Mouse (Mus musculus): ENCODE data around the gene Cask. TPM values are rescaled to one million over a fixed set of nuclear protein-coding genes. Genes with fewer than 3 reads are reported as not detected.

The Cask gene
- polyA plus RNA-seq, 1 experiment from 2014 or later = 16.0 TPM

DNA sequence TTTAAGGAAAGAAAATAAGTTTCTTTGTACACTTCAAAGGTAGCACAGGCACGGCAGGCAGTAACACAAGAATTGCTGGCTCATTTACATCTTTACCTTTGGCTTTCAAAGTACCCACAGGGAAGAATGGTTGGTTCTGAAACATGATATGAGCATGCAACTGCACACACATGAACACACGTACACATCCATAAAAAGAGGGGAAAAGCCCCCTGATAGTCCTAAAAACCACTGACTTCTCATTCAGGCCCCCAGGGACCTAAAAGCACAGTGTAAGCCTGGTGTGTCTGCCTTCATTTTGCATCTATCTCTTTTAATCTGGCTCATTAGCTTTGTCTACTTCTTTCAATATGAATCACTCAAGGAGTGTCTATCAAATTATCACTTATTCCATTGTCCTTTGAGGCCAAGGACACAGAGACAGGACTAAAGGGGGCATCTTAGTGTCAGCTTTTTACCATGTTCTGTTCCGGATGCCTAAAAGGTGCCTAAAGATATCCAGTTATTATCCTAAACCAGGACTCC, 192.5 kb downstream of the Cask start:
- Histone ChIP-seq H3K9me3 (ENCODE audit: low read depth, low read length) (no peaks in the 10 kb centered on the region), H3K36me3 (ENCODE audit: insufficient read depth) (no peaks in the 10 kb centered on the region), H3K4me3 (ENCODE audit: low read depth, low read length) (no peak overlapping the region), H3K9ac (no peak overlapping the region), H3K4me1 (ENCODE audit: insufficient read depth) (no peaks in the 10 kb centered on the region), H3K4me2 (no peak overlapping the region), H3K27ac (ENCODE audit: low read depth) (no peak overlapping the region), H3K27me3 (ENCODE audit: insufficient read depth, low read length) (no peaks in the 10 kb centered on the region)
- no peak for TF ChIP-seq CTCF (IDR thresholded peaks at IDR 0.05; ENCODE audit: low read depth)
- 78% methylated on average over 3 of the region's 3 CpGs for WGBS
- DNase-seq (no peak), ATAC-seq (ENCODE audit: insufficient read depth) (no peak)

GRCm38 (mm10) chrX:13656721-13657120, 194.4 kb downstream of the Cask start:
- Histone ChIP-seq H3K36me3 (ENCODE audit: insufficient read depth) (no peaks in the 10 kb centered on the region), H3K27me3 (ENCODE audit: insufficient read depth, low read length) (no peaks in the 10 kb centered on the region), H3K4me2 (no peak overlapping the region), H3K9me3 (ENCODE audit: low read depth, low read length) (no peaks in the 10 kb centered on the region), H3K9ac (no peak overlapping the region), H3K4me3 (ENCODE audit: low read depth, low read length) (no peak overlapping the region), H3K4me1 (ENCODE audit: insufficient read depth) (no peaks in the 10 kb centered on the region), H3K27ac (ENCODE audit: low read depth) (no peak overlapping the region)
- ATAC-seq (ENCODE audit: insufficient read depth) = no peak
- WGBS = 0% methylated on average over 1 of the region's 1 CpGs
- peak; percentile 79 for DNase-seq
- peak; percentile 66 for TF ChIP-seq CTCF (IDR thresholded peaks at IDR 0.05; ENCODE audit: low read depth)

DNA sequence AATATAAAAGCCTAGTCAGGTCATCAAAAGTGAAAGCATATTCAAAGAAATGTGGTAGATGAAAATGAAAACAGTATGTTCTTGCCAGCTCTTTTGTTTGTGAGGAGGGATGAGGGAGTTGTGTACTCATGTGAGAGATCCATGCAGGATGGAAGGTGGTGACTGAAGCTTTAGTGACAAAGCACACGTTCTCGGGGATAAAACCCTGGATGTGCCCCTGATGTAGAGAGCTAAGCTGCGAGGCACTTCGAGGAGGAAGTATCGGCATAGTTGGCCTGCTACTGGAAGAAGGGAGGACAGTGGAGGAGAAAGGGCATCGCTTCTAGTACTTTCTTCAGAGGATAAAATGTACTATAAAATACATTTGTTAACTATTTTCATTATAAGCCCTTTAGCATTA, 195.3 kb downstream of the Cask start:
- Histone ChIP-seq H3K4me2 (no peak overlapping the region), H3K27me3 (ENCODE audit: insufficient read depth, low read length) (no peaks in the 10 kb centered on the region), H3K4me1 (ENCODE audit: insufficient read depth) (no peaks in the 10 kb centered on the region), H3K4me3 (ENCODE audit: low read depth, low read length) (no peak overlapping the region), H3K9me3 (ENCODE audit: low read depth, low read length) (no peaks in the 10 kb centered on the region), H3K27ac (ENCODE audit: low read depth) (no peak overlapping the region), H3K9ac (no peak overlapping the region), H3K36me3 (ENCODE audit: insufficient read depth) (no peaks in the 10 kb centered on the region)
- TF ChIP-seq CTCF (IDR thresholded peaks at IDR 0.05; ENCODE audit: low read depth) = no peak
- ATAC-seq (ENCODE audit: insufficient read depth) (no peak), DNase-seq (no peak)
- WGBS = 74% methylated on average over 6 of the region's 6 CpGs

DNA sequence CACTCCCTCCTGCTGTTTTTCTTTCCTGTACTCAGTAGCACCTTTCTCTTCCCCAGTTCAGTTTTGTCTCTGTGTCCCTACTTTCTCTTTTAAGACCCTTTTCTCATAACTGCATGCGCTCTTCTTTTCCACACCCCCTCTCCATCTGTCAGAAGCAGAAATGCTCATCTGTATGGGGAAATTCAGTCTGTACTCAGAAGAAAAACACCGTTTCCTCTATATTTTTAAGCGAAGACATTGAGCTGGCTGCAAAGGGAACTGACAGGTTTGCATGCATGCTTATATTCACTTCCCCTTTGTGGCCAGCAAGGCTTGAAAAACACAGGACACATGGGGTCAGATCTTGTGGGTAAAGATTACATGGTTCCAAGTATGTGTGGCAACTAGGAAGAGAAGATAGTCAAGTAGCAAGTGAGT, 196.2 kb downstream of the Cask start:
- WGBS = 78% methylated on average over 3 of the region's 3 CpGs
- no peaks in the 10 kb centered on the region for H3K36me3 ChIP-seq (ENCODE audit: insufficient read depth)
- no peak for DNase-seq
- H3K27me3 ChIP-seq (ENCODE audit: insufficient read depth, low read length) = no peaks in the 10 kb centered on the region
- no peak overlapping the region for H3K27ac ChIP-seq (ENCODE audit: low read depth)
- H3K9ac ChIP-seq = no peak overlapping the region
- H3K9me3 ChIP-seq (ENCODE audit: low read depth, low read length) = no peaks in the 10 kb centered on the region
- no peak overlapping the region for H3K4me3 ChIP-seq (ENCODE audit: low read depth, low read length)
- ATAC-seq (ENCODE audit: insufficient read depth) = no peak
- no peak for TF ChIP-seq CTCF (IDR thresholded peaks at IDR 0.05; ENCODE audit: low read depth)
- no peak overlapping the region for H3K4me2 ChIP-seq
- no peaks in the 10 kb centered on the region for H3K4me1 ChIP-seq (ENCODE audit: insufficient read depth)

- TF ChIP-seq CTCF (IDR thresholded peaks at IDR 0.05; ENCODE audit: low read depth) = no peak
- Histone ChIP-seq H3K4me3 (ENCODE audit: low read depth, low read length) (no peak overlapping the region), H3K27ac (ENCODE audit: low read depth) (no peak overlapping the region), H3K4me1 (ENCODE audit: insufficient read depth) (no peaks in the 10 kb centered on the region), H3K4me2 (no peak overlapping the region), H3K27me3 (ENCODE audit: insufficient read depth, low read length) (no peaks in the 10 kb centered on the region), H3K9ac (no peak overlapping the region), H3K36me3 (ENCODE audit: insufficient read depth) (no peaks in the 10 kb centered on the region), H3K9me3 (ENCODE audit: low read depth, low read length) (no peaks in the 10 kb centered on the region)
- WGBS = 86% methylated on average over 1 of the region's 1 CpGs
- DNase-seq = no peak
- no peak for ATAC-seq (ENCODE audit: insufficient read depth)
Measured at GRCm38 (mm10) chrX:13652291-13652690, 198.9 kb downstream of the Cask start.

DNA sequence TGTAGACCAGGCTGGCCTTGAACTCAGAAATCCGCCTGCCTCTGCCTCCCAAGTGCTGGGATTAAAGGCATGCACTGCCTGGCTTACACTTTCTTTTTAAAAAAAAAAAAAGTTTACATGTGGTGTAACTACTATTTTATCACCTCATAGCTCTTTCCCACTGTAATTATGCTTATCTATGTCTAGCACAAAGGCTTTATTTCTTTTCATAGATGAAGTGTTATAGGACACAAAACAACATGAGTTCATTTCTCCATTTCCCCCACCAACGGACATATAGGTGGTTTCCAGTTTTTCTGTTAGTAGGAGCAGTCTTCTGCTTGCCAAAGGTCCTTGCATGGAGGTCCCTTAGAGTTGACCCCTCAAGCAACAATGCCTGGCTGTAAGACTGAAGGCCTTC, 199.3 kb downstream of the Cask start:
- Histone ChIP-seq H3K4me3 (ENCODE audit: low read depth, low read length) (no peak overlapping the region), H3K4me2 (no peak overlapping the region), H3K36me3 (ENCODE audit: insufficient read depth) (no peaks in the 10 kb centered on the region), H3K4me1 (ENCODE audit: insufficient read depth) (no peaks in the 10 kb centered on the region), H3K27me3 (ENCODE audit: insufficient read depth, low read length) (no peaks in the 10 kb centered on the region), H3K9ac (no peak overlapping the region), H3K9me3 (ENCODE audit: low read depth, low read length) (no peaks in the 10 kb centered on the region), H3K27ac (ENCODE audit: low read depth) (no peak overlapping the region)
- WGBS = 55% methylated on average over 2 of the region's 2 CpGs
- TF ChIP-seq CTCF (IDR thresholded peaks at IDR 0.05; ENCODE audit: low read depth) = no peak
- no peak for ATAC-seq (ENCODE audit: insufficient read depth)
- no peak for DNase-seq

- no peak overlapping the region for H3K4me3 ChIP-seq (ENCODE audit: low read depth, low read length)
- H3K4me2 ChIP-seq = no peak overlapping the region
- WGBS = 22% methylated on average over 2 of the region's 2 CpGs
- H3K27me3 ChIP-seq (ENCODE audit: insufficient read depth, low read length) = no peaks in the 10 kb centered on the region
- H3K4me1 ChIP-seq (ENCODE audit: insufficient read depth) = no peaks in the 10 kb centered on the region
- no peak for DNase-seq
- no peak overlapping the region for H3K27ac ChIP-seq (ENCODE audit: low read depth)
- no peak overlapping the region for H3K9ac ChIP-seq
- ATAC-seq (ENCODE audit: insufficient read depth) = no peak
- TF ChIP-seq CTCF (IDR thresholded peaks at IDR 0.05; ENCODE audit: low read depth) = no peak
- H3K36me3 ChIP-seq (ENCODE audit: insufficient read depth) = no peaks in the 10 kb centered on the region
- no peaks in the 10 kb centered on the region for H3K9me3 ChIP-seq (ENCODE audit: low read depth, low read length)
Measured at GRCm38 (mm10) chrX:13638894-13639293, 212.3 kb downstream of the Cask start.

DNA sequence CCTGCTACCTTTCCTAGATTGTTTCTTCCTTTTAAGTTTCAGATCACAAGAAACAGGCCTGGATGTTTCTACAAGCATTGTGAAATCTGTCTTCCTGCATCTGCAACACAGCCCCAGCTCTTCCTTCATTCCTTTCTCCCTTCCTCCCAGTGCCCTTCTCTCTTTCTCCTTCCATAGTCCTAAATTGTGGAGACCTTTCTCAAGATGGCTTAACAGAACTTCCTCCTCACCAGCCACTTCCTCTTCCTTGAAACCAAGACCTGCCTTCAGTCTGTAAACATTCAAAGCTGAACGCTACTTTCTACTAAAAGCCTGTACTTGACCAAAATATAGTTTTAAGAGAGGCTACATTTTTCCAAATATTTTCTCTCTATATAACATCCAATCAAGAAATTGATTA, 214.8 kb downstream of the Cask start:
- no peak overlapping the region for H3K9ac ChIP-seq
- H3K27me3 ChIP-seq (ENCODE audit: insufficient read depth, low read length) = no peaks in the 10 kb centered on the region
- WGBS = 80% methylated on average over 1 of the region's 1 CpGs
- no peak overlapping the region for H3K4me2 ChIP-seq
- no peak for TF ChIP-seq CTCF (IDR thresholded peaks at IDR 0.05; ENCODE audit: low read depth)
- H3K36me3 ChIP-seq (ENCODE audit: insufficient read depth) = no peaks in the 10 kb centered on the region
- ATAC-seq (ENCODE audit: insufficient read depth) (no peak), DNase-seq (no peak)
- H3K4me1 ChIP-seq (ENCODE audit: insufficient read depth) = no peaks in the 10 kb centered on the region
- no peaks in the 10 kb centered on the region for H3K9me3 ChIP-seq (ENCODE audit: low read depth, low read length)
- no peak overlapping the region for H3K4me3 ChIP-seq (ENCODE audit: low read depth, low read length)
- no peak overlapping the region for H3K27ac ChIP-seq (ENCODE audit: low read depth)
